Mouse (Mus musculus) myocyte (in vitro differentiated cells): ENCODE measurements around the gene Cks1b.

ENCODE experiments used
- E2F4 ChIP-seq: IDR thresholded peaks from one replicate; pipeline ENCODE4 v1.6.1; 2011; ENCODE audit warnings: mild to moderate bottlenecking, control low read depth, moderate library complexity; ENCODE audit not compliant: insufficient read depth
- MAX ChIP-seq: IDR thresholded peaks from one replicate; pipeline ENCODE4 v1.6.1; 2011; ENCODE audit warnings: low read depth, mild to moderate bottlenecking, control low read depth
- MYOD1 ChIP-seq, 3 experiments: IDR thresholded peaks; one replicate each; pipeline ENCODE4 v1.6.1; 2011; ENCODE audit warnings: control low read depth in 2 of 3, low read depth in 2 of 3, mild to moderate bottlenecking in 2 of 3, moderate library complexity in 1 of 3; ENCODE audit not compliant: insufficient read length in 2 of 3, control insufficient read depth in 1 of 3
- MYOG ChIP-seq, 3 experiments: IDR thresholded peaks; one replicate each; pipeline ENCODE4 v1.6.1; 2011; ENCODE audit warnings: control low read depth in 2 of 3, low read depth in 2 of 3, mild to moderate bottlenecking in 2 of 3; ENCODE audit not compliant: insufficient read length in 2 of 3, control insufficient read depth in 1 of 3, insufficient read depth in 1 of 3
- POLR2A ChIP-seq: IDR thresholded peaks from one replicate; pipeline ENCODE4 v1.6.1; 2011; ENCODE audit warnings: low read depth, mild to moderate bottlenecking, control low read depth, moderate library complexity; ENCODE audit not compliant: insufficient read length
- POLR2AphosphoS2 ChIP-seq: IDR thresholded peaks from one replicate; pipeline ENCODE4 v1.6.1; 2011; ENCODE audit warnings: low read depth, control low read depth; ENCODE audit not compliant: insufficient read length
- REST ChIP-seq: IDR thresholded peaks from one replicate; pipeline ENCODE4 v1.6.1; 2011; ENCODE audit warnings: mild to moderate bottlenecking, control low read depth, moderate library complexity; ENCODE audit not compliant: insufficient read depth, insufficient read length
- SRF ChIP-seq: IDR thresholded peaks from one replicate; pipeline ENCODE4 v1.6.1; 2011; ENCODE audit warnings: low read depth; ENCODE audit not compliant: control insufficient read depth, insufficient read length
- TCF12 ChIP-seq: IDR thresholded peaks from one replicate; pipeline ENCODE4 v1.6.1; 2011; ENCODE audit warnings: mild to moderate bottlenecking, control low read depth; ENCODE audit not compliant: poor library complexity, insufficient read depth, severe bottlenecking
- TCF3 ChIP-seq: IDR thresholded peaks from one replicate; pipeline ENCODE4 v1.6.1; 2011; ENCODE audit warnings: low read depth, control low read depth; ENCODE audit not compliant: insufficient read length
- USF1 ChIP-seq: IDR thresholded peaks from one replicate; pipeline ENCODE4 v1.6.1; 2011; ENCODE audit warnings: low read depth, mild to moderate bottlenecking, control low read depth, moderate library complexity

DNA sequence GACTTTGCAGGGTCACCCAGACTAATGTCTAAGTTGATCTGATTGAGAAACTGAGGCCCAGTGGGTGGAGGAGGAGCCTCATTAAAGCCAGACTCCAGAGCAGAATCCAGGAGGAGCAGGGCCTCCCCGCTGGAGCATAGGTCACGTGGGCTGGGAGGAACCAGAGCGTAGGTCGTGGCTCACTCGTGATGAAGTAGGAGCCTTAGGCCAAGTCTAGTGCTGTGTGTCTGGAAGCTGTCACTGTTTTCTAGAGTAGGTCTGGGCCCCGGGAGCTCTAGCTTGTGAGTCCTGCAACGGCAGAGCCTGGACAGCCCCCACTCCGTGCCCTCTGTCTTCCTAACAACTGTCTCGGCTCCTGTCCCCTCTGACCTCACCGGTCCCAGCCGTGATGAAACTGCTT lies 50.8 kb downstream of the Cks1b start:
- TF ChIP-seq POLR2A (no peak), E2F4 (no peak), MAX (no peak), POLR2AphosphoS2 (no peak), USF1 (no peak), MYOG (IDR thresholded peaks at IDR 0.05; ENCODE audit: control insufficient read depth in 1 of 3, insufficient read depth in 1 of 3, insufficient read length in 2 of 3, low read depth in 2 of 3) (no peak), TCF12 (no peak), TCF3 (no peak), MYOD1 (IDR thresholded peaks at IDR 0.05; ENCODE audit: control insufficient read depth in 1 of 3, insufficient read length in 2 of 3, low read depth in 2 of 3) (no peak), SRF (no peak), REST (no peak)
